Mouse (Mus musculus): ENCODE measurements around the gene Map1lc3b. TPM values are rescaled to one million over a fixed set of nuclear protein-coding genes. Genes with fewer than 3 reads are reported as not detected.

Map1lc3b gene
- polyA plus RNA-seq, 1 experiment from 2014 or later, result 206 TPM

DNA sequence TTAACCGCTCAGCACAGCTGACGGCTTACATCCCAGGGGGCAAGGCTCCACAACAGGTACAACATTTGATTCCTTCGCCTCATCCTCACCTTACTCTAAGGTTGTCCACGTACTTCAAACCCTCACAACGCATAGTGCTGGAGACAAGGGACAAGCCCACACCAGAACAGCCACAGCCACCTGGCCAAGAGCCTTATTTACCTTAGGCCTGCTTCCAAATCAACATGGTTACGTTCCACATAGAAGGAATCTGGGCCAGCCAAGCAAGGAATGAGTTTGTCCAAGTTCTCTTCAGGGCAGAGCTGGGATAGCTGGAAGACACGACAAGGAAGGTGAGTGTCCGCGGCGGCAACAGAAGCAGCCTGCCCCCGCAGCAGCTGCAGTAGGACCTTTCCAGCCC, 19.8 kb downstream of the Map1lc3b start:
- no peaks in the 10 kb centered on the region for H3K9me3 ChIP-seq (replicated peaks)
- H3K36me3 ChIP-seq, result peaks cover 66% of the 10 kb centered on the region
- no peak for ATAC-seq (ENCODE audit: insufficient number of reproducible peaks, low FRiP score, low TSS enrichment, low read depth)
- WGBS, result 88% methylated on average over 11 of the region's 11 CpGs
- H3K27me3 ChIP-seq, result no peaks in the 10 kb centered on the region
- H3K4me2 ChIP-seq (replicated peaks), result no peak overlapping the region
- no peak overlapping the region for H3K4me3 ChIP-seq (replicated peaks)
- H3K27ac ChIP-seq (replicated peaks), result no peak overlapping the region
- no peak overlapping the region for H3K9ac ChIP-seq
- H3K4me1 ChIP-seq, result no peaks in the 10 kb centered on the region

DNA sequence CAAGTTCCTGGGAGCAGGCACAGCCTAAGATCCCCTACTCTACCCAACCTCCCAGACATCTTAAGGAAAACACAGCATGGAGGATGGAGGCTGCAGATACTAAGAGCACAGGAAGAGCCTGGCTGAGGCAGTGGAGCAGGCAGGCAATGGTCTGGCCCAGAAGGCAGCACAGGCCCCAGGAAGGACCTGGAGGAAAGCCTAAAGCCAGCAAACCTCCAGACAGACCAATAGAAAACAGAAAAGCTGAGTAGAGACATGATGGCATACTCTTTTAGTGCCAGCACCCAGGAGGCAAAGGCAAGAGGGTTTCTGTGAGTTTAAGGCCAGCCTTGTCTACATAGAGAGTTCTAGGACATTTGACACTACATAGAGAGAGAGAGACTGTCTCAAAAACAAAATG, 23.3 kb downstream of the Map1lc3b start:
- H3K4me2 ChIP-seq (replicated peaks), result no peak overlapping the region
- no peak for ATAC-seq (ENCODE audit: insufficient number of reproducible peaks, low FRiP score, low TSS enrichment, low read depth)
- peaks cover 39% of the 10 kb centered on the region for H3K36me3 ChIP-seq
- H3K4me3 ChIP-seq (replicated peaks), result no peak overlapping the region
- no peak overlapping the region for H3K27ac ChIP-seq (replicated peaks)
- no peaks in the 10 kb centered on the region for H3K4me1 ChIP-seq
- no peaks in the 10 kb centered on the region for H3K27me3 ChIP-seq
- no peak overlapping the region for H3K9ac ChIP-seq
- H3K9me3 ChIP-seq (replicated peaks), result no peaks in the 10 kb centered on the region

DNA sequence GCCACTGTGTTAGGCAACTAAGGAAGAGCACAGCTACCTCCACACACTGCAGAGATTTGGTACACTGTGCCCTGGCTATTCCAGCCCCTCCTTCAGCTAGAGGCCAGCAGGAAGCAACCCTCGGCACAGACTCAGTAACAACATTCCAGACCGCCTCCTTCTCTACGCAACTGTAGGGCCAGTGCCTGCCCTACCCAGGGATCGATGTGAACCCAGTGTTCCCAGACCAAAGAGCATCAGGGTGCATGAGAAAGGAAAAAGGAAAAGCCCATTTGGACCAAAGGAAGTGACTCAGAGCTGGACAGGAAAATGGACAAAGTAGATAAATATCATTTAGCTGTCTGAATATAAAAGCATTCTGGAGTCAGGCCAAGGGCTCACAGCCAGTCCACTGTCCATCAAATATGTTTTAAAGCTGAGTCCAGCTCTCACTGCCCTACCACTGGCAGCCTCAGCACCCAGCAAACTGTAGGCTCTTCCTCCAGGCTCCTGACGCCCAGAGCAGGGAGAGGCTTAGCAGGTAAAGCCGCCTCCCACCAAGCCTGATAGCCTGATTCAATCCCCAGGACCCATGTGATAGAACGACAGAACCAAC, 29.3 kb downstream of the Map1lc3b start:
- Histone ChIP-seq H3K27ac (replicated peaks) (0 out of 2 replicates have a peak overlapping the region, but pooled peaks have one; percentile 51), H3K27me3 (no peaks in the 10 kb centered on the region), H3K9ac (no peak overlapping the region), H3K36me3 (peaks cover 7% of the 10 kb centered on the region), H3K4me3 (replicated peaks) (no peak overlapping the region), H3K4me2 (replicated peaks) (no peak overlapping the region), H3K9me3 (replicated peaks) (no peaks in the 10 kb centered on the region), H3K4me1 (peaks cover 21% of the 10 kb centered on the region)
- WGBS, result 66% methylated on average over 7 of the region's 7 CpGs
- ATAC-seq (ENCODE audit: insufficient number of reproducible peaks, low FRiP score, low TSS enrichment, low read depth), result 0 out of 2 replicates have a peak, but pooled peaks have one; percentile 58

DNA sequence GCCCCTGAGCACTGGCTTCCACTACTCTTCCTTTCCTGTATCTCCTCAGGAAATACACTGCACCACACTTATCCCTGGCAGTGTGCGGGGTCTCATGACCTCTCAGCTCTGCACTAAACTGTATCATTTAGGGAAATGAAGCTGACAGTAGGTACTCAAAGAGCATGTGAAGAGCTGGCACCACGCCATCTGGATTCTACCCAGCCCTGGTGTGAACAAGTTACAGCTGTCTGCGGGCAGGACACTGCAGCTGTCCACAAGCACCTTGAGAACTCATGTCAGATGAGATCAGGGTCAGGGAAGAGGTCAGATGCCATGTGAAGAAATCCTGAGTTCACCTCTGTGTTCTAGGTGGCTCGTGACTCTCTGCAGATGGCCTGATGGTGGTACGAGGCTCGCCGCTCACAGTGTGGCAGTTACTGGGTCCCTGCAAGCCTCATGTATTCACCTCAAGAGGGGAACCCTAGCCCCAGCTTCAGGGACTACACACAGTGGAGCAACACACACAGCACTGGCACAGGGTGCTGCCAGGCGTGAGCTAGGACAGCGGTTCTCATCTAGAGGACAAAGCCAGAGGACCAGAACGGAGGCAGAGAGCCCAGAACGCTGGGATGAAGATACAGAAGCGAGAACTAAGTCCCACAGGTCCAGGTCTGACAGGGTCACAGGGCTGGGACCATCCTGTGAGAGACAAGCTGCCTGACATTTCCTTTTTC, 30.8 kb downstream of the Map1lc3b start:
- Histone ChIP-seq H3K9ac (no peak overlapping the region), H3K4me1 (peaks cover 22% of the 10 kb centered on the region), H3K27me3 (no peaks in the 10 kb centered on the region), H3K4me2 (replicated peaks) (no peak overlapping the region), H3K27ac (replicated peaks) (no peak overlapping the region), H3K36me3 (peaks cover 11% of the 10 kb centered on the region), H3K4me3 (replicated peaks) (no peak overlapping the region), H3K9me3 (replicated peaks) (no peaks in the 10 kb centered on the region)
- WGBS, result 75% methylated on average over 12 of the region's 12 CpGs
- ATAC-seq (ENCODE audit: insufficient number of reproducible peaks, low FRiP score, low TSS enrichment, low read depth), result no peak

DNA sequence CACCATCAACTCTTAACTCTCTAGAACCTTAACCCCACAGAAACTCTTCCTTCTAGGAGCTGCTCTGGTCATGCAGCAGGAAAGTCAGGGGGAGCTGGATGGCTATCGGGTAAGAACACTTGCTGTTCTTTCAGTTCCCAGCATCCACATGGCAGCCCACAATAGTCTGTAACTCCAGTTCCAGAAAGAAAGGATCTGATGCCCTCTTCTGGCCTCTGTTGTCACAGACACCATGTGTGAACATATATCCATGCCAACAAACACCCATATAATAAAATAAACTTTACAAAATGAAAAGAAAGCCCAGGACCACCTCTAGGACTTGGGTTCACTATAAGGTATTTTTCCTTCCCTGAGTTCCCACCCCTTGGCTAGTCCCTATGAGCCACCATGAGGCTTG, 31.7 kb downstream of the Map1lc3b start:
- no peak overlapping the region for H3K27ac ChIP-seq (replicated peaks)
- no peaks in the 10 kb centered on the region for H3K9me3 ChIP-seq (replicated peaks)
- peaks cover 19% of the 10 kb centered on the region for H3K36me3 ChIP-seq
- WGBS, result 81% methylated on average over 1 of the region's 1 CpGs
- no peak overlapping the region for H3K9ac ChIP-seq
- no peak for ATAC-seq (ENCODE audit: insufficient number of reproducible peaks, low FRiP score, low TSS enrichment, low read depth)
- no peaks in the 10 kb centered on the region for H3K27me3 ChIP-seq
- H3K4me1 ChIP-seq, result peaks cover 28% of the 10 kb centered on the region
- H3K4me3 ChIP-seq (replicated peaks), result no peak overlapping the region
- H3K4me2 ChIP-seq (replicated peaks), result no peak overlapping the region

DNA sequence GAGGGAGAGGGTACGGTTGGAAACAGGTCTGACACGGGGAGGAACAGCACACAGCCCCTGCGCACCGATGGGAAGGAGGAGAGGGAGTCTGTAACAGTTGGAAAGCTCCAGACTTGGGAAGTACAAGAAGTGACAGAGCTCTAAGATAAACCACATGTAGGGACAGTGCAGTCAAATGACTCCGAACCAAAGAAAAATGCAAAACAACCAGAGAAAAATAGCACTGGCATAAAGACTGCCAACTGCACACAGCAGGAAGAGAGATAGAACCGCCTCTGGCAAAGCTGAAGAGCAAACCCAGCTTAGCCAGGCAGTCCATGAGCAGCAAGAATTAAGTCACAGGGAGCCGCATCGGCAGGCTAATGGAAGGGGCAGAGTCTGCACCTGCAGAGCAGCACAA, 32.9 kb downstream of the Map1lc3b start:
- peaks cover 23% of the 10 kb centered on the region for H3K36me3 ChIP-seq
- 65% methylated on average over 8 of the region's 8 CpGs for WGBS
- no peaks in the 10 kb centered on the region for H3K27me3 ChIP-seq
- H3K27ac ChIP-seq (replicated peaks), result no peak overlapping the region
- H3K4me2 ChIP-seq (replicated peaks), result no peak overlapping the region
- peaks cover 28% of the 10 kb centered on the region for H3K4me1 ChIP-seq
- ATAC-seq (ENCODE audit: insufficient number of reproducible peaks, low FRiP score, low TSS enrichment, low read depth), result no peak
- H3K9me3 ChIP-seq (replicated peaks), result no peaks in the 10 kb centered on the region
- no peak overlapping the region for H3K4me3 ChIP-seq (replicated peaks)
- no peak overlapping the region for H3K9ac ChIP-seq

DNA sequence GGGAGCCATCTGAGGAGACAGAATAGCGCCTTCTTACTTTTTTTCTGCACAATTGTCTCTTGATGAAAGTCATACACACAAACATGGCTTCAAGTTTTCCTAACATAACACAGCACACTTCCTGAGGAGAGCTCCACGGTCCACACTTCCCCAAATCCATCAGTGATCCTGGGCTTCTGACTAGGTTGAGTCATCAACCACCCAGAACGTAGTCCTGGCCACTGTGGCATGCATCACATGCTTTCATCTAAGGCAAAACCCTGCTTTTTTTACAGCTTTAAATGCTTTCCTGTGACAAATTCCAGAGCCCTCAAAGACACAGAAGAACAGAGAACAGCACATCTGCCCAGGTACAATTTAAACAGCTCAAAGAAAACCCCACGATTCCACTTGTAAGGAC, 38.5 kb downstream of the Map1lc3b start:
- Histone ChIP-seq H3K36me3 (peaks cover 36% of the 10 kb centered on the region), H3K27ac (replicated peaks) (no peak overlapping the region), H3K27me3 (no peaks in the 10 kb centered on the region), H3K4me2 (replicated peaks) (no peak overlapping the region), H3K9me3 (replicated peaks) (no peaks in the 10 kb centered on the region), H3K9ac (no peak overlapping the region), H3K4me1 (peaks cover 27% of the 10 kb centered on the region), H3K4me3 (replicated peaks) (no peak overlapping the region)
- ATAC-seq (ENCODE audit: insufficient number of reproducible peaks, low FRiP score, low TSS enrichment, low read depth), result no peak
- WGBS, result 89% methylated on average over 4 of the region's 4 CpGs

DNA sequence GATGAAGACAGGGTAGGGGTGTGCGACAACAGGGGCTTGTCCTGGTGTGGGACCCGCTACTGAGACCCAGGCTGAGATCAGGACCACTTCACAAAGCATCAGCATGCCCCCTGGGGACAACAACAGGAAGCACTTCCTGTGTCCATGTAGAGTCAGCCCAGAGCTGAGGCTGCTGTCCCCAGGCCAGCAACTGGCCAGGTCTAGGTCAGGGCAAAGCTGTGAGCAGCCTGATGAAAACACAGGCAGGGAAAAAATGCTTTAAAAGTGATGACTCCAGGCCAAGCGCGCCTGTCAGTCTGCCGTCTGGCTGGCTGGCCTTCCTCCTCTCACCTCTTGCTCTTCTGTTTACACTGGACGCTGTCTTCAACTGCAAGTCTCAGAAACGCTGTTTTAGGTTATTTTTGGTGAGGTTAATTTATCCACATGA, 41.5 kb downstream of the Map1lc3b start:
- peak overlapping the region; percentile 23 for H3K27ac ChIP-seq (replicated peaks)
- H3K9ac ChIP-seq, result no peak overlapping the region
- H3K36me3 ChIP-seq, result peaks cover 34% of the 10 kb centered on the region
- H3K4me2 ChIP-seq (replicated peaks), result no peak overlapping the region
- no peak overlapping the region for H3K4me3 ChIP-seq (replicated peaks)
- 50% methylated on average over 7 of the region's 7 CpGs for WGBS
- 0 out of 2 replicates have a peak, but pooled peaks have one; percentile 30 for ATAC-seq (ENCODE audit: insufficient number of reproducible peaks, low FRiP score, low TSS enrichment, low read depth)
- H3K27me3 ChIP-seq, result no peaks in the 10 kb centered on the region
- H3K9me3 ChIP-seq (replicated peaks), result no peaks in the 10 kb centered on the region
- H3K4me1 ChIP-seq, result peaks cover 32% of the 10 kb centered on the region

DNA sequence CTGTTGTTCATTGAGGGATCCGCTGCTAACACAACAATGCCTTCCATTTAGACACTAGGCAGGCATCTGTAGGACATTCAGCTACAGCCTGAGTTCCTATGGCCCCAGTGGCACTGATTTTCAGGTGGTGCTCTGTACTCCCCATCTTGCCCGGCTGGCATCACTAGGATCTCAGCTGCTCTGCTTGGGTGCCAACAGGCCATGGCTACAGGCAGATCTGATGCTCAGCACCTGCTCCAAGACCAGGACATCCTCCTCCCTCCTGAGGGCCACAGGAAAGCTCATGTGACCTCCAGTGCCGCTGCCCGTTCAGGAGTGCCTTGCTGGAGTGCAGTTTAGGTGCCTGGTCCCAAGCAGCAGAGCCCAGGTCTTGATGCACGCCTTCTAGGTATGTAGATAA, 42.2 kb downstream of the Map1lc3b start:
- ATAC-seq (ENCODE audit: insufficient number of reproducible peaks, low FRiP score, low TSS enrichment, low read depth), result no peak
- Histone ChIP-seq H3K4me3 (replicated peaks) (no peak overlapping the region), H3K9ac (no peak overlapping the region), H3K9me3 (replicated peaks) (no peaks in the 10 kb centered on the region), H3K36me3 (peaks cover 27% of the 10 kb centered on the region), H3K4me2 (replicated peaks) (no peak overlapping the region), H3K27me3 (no peaks in the 10 kb centered on the region), H3K27ac (replicated peaks) (no peak overlapping the region), H3K4me1 (peaks cover 38% of the 10 kb centered on the region)
- 78% methylated on average over 5 of the region's 5 CpGs for WGBS

DNA sequence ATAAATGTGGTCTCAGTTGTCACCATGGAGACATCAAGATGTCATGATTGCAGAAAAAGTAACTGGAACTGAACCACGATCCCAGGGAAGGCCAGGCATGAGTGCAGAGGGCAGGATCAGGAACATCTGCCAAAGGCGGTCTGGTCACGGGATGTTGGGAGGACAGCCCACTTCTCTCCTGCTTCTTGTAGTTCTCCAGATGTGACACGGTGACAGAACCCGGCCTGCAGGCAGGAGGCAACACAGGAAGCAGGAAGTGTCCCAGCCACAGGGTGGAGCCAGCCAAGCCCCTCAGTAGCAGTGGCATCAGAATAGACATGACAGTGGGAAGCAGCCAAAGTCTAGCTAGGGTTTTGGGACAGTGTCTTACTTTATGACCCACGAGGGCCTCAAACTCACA, 45.4 kb downstream of the Map1lc3b start:
- no peaks in the 10 kb centered on the region for H3K27me3 ChIP-seq
- no peak overlapping the region for H3K4me3 ChIP-seq (replicated peaks)
- H3K4me2 ChIP-seq (replicated peaks), result no peak overlapping the region
- H3K9me3 ChIP-seq (replicated peaks), result no peaks in the 10 kb centered on the region
- H3K27ac ChIP-seq (replicated peaks), result 0 out of 2 replicates have a peak overlapping the region, but pooled peaks have one; percentile 59
- WGBS, result 40% methylated on average over 6 of the region's 6 CpGs
- no peak overlapping the region for H3K9ac ChIP-seq
- no peak for ATAC-seq (ENCODE audit: insufficient number of reproducible peaks, low FRiP score, low TSS enrichment, low read depth)
- H3K36me3 ChIP-seq, result peaks cover 7% of the 10 kb centered on the region
- H3K4me1 ChIP-seq, result peaks cover 38% of the 10 kb centered on the region

DNA sequence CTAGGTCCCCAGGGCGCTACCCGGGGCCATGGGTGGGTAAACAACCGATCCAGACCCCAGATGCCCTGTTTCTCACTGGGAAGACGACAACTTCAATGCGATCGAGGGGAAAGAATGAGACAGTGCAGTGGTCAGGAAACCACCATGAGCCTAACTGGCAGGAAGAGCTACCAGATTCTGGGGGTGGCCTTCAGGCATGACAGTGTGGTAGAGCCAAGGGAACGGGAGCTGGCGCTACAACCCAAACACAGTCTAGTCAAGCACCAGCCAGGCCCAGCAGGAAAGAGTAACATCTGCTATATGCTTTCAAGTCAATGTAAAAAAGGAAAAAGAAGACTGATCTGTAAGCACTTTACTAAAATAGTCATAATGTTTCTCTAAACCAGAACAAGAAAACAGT, 46.0 kb downstream of the Map1lc3b start:
- peaks cover 7% of the 10 kb centered on the region for H3K36me3 ChIP-seq
- H3K4me1 ChIP-seq, result peaks cover 41% of the 10 kb centered on the region
- ATAC-seq (ENCODE audit: insufficient number of reproducible peaks, low FRiP score, low TSS enrichment, low read depth), result no peak
- no peaks in the 10 kb centered on the region for H3K27me3 ChIP-seq
- no peak overlapping the region for H3K9ac ChIP-seq
- no peak overlapping the region for H3K4me3 ChIP-seq (replicated peaks)
- H3K4me2 ChIP-seq (replicated peaks), result no peak overlapping the region
- peak overlapping the region; percentile 59; the same call in 1 of the 2 replicates for H3K27ac ChIP-seq (replicated peaks)
- WGBS, result 66% methylated on average over 8 of the region's 8 CpGs
- H3K9me3 ChIP-seq (replicated peaks), result no peaks in the 10 kb centered on the region

DNA sequence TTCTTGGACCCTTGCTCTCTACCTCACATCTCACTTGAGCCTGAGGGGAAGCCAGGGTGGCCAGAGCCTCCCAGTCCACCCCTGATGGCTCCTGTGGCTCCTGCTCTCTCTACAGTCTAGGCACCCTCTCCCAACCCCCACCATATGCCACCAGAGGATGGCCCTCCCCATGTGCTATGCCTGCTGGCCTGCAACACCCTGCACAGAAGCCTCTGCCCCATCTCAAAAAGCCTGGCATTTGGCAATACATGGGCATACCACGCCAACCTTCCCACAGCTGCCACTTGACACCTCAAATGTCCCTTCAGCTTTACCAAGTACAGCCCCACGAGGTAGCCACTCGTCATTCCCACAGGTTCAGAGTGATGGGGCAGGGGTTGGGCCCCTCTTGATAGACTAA, 52.6 kb downstream of the Map1lc3b start:
- Histone ChIP-seq H3K27ac (replicated peaks) (no peak overlapping the region), H3K9ac (no peak overlapping the region), H3K36me3 (no peaks in the 10 kb centered on the region), H3K4me3 (replicated peaks) (no peak overlapping the region), H3K4me1 (peaks cover 58% of the 10 kb centered on the region), H3K9me3 (replicated peaks) (no peaks in the 10 kb centered on the region), H3K4me2 (replicated peaks) (no peak overlapping the region), H3K27me3 (no peaks in the 10 kb centered on the region)
- 67% methylated on average over 3 of the region's 3 CpGs for WGBS
- no peak for ATAC-seq (ENCODE audit: insufficient number of reproducible peaks, low FRiP score, low TSS enrichment, low read depth)

Measured in embryonic facial prominence, embryonic 15.5 days (tissue).